Mouse (Mus musculus) embryonic stem cell, embryonic (primary cell): ENCODE measurements around the gene Gm45799.

Source experiments
- CTCF ChIA-PET, 4 experiments: fragments of 300-600 bp in 2 of 4; fragments of 350-600 bp in 2 of 4; sonication (Branson Sonifier 250); formaldehyde crosslinking; loops; one replicate each; lab custom pipeline; 2022; ENCODE audit warnings: inconsistent platforms in 2 of 4; lab: Charles Lee
- POLR2A ChIA-PET, 4 experiments: fragments of 300-600 bp in 2 of 4; fragments of 350-600 bp in 2 of 4; sonication (Branson Sonifier 250); formaldehyde crosslinking; loops; one replicate each; lab custom pipeline; 2022; ENCODE audit warnings: antibody characterized with exemption in 4 of 4, inconsistent platforms in 1 of 4; lab: Charles Lee

Gm45799 gene

DNA sequence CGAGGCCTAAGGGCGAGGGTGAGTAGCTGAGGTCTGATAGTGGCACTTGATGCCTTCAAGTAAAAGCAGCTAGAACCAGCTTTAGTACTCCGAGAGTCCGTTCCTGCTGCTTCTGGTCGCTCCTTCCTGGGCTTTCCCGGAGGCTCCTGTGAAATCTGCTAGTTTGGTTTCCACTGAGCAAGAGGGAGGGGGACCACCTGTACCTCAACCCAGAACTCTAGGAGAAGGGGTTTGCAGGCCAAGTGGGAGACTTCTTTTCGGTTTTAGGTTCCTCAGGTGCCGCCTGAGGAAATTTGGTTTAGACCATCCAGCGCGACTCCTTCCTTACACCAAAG is 6.6 kb upstream of the Gm45799 start:
- ChIA-PET CTCF (interaction anchor here in 2 of 4 experiments (1.1 to 1.6 kb wide), 2 partner anchors 17 to 93 kb away, joined by 3 to 16 read pairs; partner anchors contain the start of gene Dnhd1 (in 1 of the 2)), POLR2A (interaction anchor here in 3 of 4 experiments (0.6 to 3.1 kb wide), 22 partner anchors 9 to 1576 kb away, joined by 3 to 15 read pairs (median 5); partner anchors contain the start of genes Dnhd1 (in 2 of the 3), Smpd1 (in 2 of the 3), Tpp1 (in 2 of the 3) and Fam160a2 (in 1 of the 3))

- POLR2A ChIA-PET: interaction anchor here in 2 of 4 experiments (0.7 to 3.1 kb wide), 19 partner anchors 10 to 234 kb away, joined by 3 to 15 read pairs (median 5); partner anchors contain the start of genes Dnhd1 (in 2 of the 2), Smpd1 (in 2 of the 2), Tpp1 (in 2 of the 2) and Fam160a2 (in 1 of the 2)
- CTCF ChIA-PET: interaction anchor here in 2 of 4 experiments (0.9 to 1.6 kb wide), 3 partner anchors 16 to 92 kb away, joined by 3 to 16 read pairs (median 6); partner anchors contain the start of gene Dnhd1 (in 1 of the 2)
These were observed 6.0 kb upstream of the Gm45799 start for GRCm38 (mm10) chr7:105634272-105634920.

GRCm38 (mm10) chr7:105635726-105636125 is 4.6 kb upstream of the Gm45799 start:
- POLR2A ChIA-PET: interaction anchor here in 2 of 4 experiments (0.5 to 1.4 kb wide), 5 partner anchors 11 to 183 kb away, joined by 3 to 5 read pairs (median 3); partner anchors contain the start of gene Smpd1 (in 1 of the 2)
- CTCF ChIA-PET: interaction anchor here in 1 of 4 experiments (1.5 kb wide), 1 partner anchor 15 kb away, joined by 8 read pairs; the partner anchor contains the start of gene Dnhd1

DNA sequence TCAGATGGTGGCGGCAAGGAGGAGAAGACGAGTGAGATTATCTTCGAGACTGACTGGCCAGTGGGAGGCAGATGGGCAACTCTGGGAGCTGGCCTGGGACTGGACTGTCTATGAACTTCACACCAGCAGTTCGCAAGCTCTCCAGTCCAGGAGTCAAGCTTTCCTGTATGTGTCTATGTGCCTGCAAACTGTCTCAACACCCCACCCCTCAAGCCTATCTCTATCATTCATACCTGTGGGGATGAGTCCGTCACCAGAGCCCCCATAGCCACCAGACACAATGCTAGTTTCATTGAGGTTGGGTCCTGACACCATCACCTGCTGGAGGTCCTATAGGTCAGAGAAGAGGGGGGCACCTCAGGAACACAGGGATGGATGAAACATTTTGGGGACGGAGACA is 1.6 kb upstream of the Gm45799 start:
- ChIA-PET CTCF (interaction anchor here in 2 of 4 experiments (0.8 to 1.0 kb wide), 2 partner anchors 12 kb away, joined by 3 to 5 read pairs; partner anchors contain the start of gene Dnhd1 (in 2 of the 2)), POLR2A (interaction anchor here in 1 of 4 experiments (0.5 kb wide), 1 partner anchor 12 kb away, joined by 4 read pairs; the partner anchor contains the start of gene Dnhd1)

GRCm38 (mm10) chr7:105639304-105639703 is 1.0 kb upstream of the Gm45799 start:
- ChIA-PET CTCF (interaction anchor here in 1 of 4 experiments (1.0 kb wide), 1 partner anchor 11 kb away, joined by 5 read pairs; the partner anchor contains the start of gene Dnhd1), POLR2A (interaction anchor here in 2 of 4 experiments (1.3 to 3.9 kb wide), 3 partner anchors 11 to 172 kb away, joined by 3 to 67 read pairs (median 30); partner anchors contain the start of genes Dnhd1 (in 1 of the 2) and Mrpl17 (in 1 of the 2))

GRCm38 (mm10) chr7:105639756-105640155 is 596 bp upstream of the Gm45799 start, which contains the start of gene Timm10b:
Gene Timm10b, plus strand, starts transcription at chr7:105640056.
- POLR2A ChIA-PET: interaction anchor here in 3 of 4 experiments (0.9 to 3.9 kb wide), 30 partner anchors 9 to 240 kb away, joined by 3 to 67 read pairs (median 6); partner anchors contain the start of genes Dnhd1 (in 3 of the 3), Ilk (in 2 of the 3), Mrpl17 (in 2 of the 3) and Smpd1 (in 2 of the 3)
- CTCF ChIA-PET: interaction anchor here in 3 of 4 experiments (0.5 to 2.7 kb wide), 4 partner anchors 11 to 31 kb away, joined by 6 to 29 read pairs (median 11); partner anchors contain the start of gene Dnhd1 (in 3 of the 3)

GRCm38 (mm10) chr7:105640894-105641255 is 523 bp downstream of the Gm45799 start:
- ChIA-PET POLR2A (interaction anchor here in 3 of 4 experiments (0.8 to 3.9 kb wide), 36 partner anchors 8 to 241 kb away, joined by 3 to 67 read pairs (median 5); partner anchors contain the start of genes Dnhd1 (in 3 of the 3), Ilk (in 2 of the 3), Mrpl17 (in 2 of the 3) and Smpd1 (in 2 of the 3)), CTCF (interaction anchor here in 3 of 4 experiments (0.6 to 2.7 kb wide), 5 partner anchors 10 to 170 kb away, joined by 3 to 29 read pairs (median 6); partner anchors contain the start of genes Dnhd1 (in 3 of the 3) and Mrpl17 (in 1 of the 3))

GRCm38 (mm10) chr7:105641936-105642335 is 1.6 kb downstream of the Gm45799 start:
- ChIA-PET POLR2A (interaction anchor here in 3 of 4 experiments (0.7 to 3.9 kb wide), 11 partner anchors 8 to 168 kb away, joined by 3 to 67 read pairs (median 3); partner anchors contain the start of gene Dnhd1 (in 3 of the 3)), CTCF (interaction anchor here in 2 of 4 experiments (2.1 to 2.7 kb wide), 2 partner anchors 9 kb away, joined by 14 to 29 read pairs; partner anchors contain the start of gene Dnhd1 (in 2 of the 2))

GRCm38 (mm10) chr7:105650639-105651435 is 10.5 kb downstream of the Gm45799 start, which contains the start of gene Dnhd1:
Gene Dnhd1, plus strand, starts transcription at chr7:105650827.
- POLR2A ChIA-PET: interaction anchor here in 3 of 4 experiments (0.6 to 4.1 kb wide), 37 partner anchors 8 to 1432 kb away, joined by 3 to 67 read pairs (median 4); partner anchors contain the start of genes Arfip2 (in 3 of the 3), Gm45799 (in 3 of the 3), Timm10b (in 3 of the 3) and Ilk (in 2 of the 3)
- CTCF ChIA-PET: interaction anchor here (0.5 to 2.9 kb wide), 60 partner anchors 9 to 1432 kb away, joined by 3 to 29 read pairs (median 4); partner anchors contain the start of genes Arfip2 (in 3 of the 4), Gm45799 (in 3 of the 4), Timm10b (in 3 of the 4) and Taf10 (in 2 of the 4)

- ChIA-PET POLR2A (interaction anchor here in 2 of 4 experiments (0.5 to 0.7 kb wide), 3 partner anchors 37 to 94 kb away, joined by 3 to 4 read pairs (median 3); no protein-coding TSS in a partner anchor), CTCF (interaction anchor here in 3 of 4 experiments (0.6 to 1.9 kb wide), 4 partner anchors 24 to 35 kb away, joined by 3 to 7 read pairs (median 5); partner anchors contain the start of gene Dnhd1 (in 2 of the 3))
These were observed 45.3 kb downstream of the Gm45799 start for GRCm38 (mm10) chr7:105685541-105686197.

DNA sequence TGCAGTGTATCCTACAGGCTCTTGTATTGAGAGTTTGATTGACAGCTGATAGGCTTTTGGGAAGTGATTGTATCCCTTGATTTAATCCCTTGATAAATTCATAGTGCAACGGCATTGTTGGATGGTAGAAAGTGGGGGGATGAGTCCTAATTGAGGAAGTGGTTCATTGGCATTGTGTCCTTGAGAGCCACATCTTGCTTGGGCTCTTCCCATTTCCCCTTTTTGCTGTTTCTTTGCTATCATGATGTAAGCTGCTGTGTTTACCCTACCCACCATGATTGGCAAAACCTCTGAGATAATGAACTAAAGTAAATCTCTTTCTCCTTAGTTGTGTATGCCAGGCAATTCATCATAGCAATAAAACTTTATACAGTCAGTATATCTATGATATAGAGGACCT is 50.5 kb downstream of the Gm45799 start:
- ChIA-PET POLR2A (no interaction called here), CTCF (interaction anchor here in 1 of 4 experiments (0.6 kb wide), 1 partner anchor 143 kb away, joined by 10 read pairs; no protein-coding TSS in a partner anchor)

DNA sequence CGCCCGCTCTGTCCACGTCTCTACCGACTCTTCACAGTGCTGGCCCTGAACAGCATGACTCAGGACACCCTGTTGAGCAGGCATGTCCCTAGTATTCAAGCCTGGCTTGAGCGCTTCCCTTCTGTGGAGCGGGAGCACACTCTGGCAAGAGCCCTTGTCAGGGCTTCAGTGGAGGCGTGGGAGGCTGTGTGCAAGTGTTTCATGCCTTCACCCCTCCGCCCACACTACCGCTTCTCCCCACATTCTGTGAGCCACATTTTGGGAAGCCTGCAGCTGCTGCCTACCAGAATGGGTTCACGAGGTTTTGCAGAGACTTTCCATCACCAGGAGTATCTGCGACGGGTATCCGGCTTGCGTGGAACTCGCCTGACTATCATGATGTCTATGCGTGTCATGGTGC is 62.8 kb downstream of the Gm45799 start:
- CTCF ChIA-PET: no interaction called here
- POLR2A ChIA-PET: no interaction called here

DNA sequence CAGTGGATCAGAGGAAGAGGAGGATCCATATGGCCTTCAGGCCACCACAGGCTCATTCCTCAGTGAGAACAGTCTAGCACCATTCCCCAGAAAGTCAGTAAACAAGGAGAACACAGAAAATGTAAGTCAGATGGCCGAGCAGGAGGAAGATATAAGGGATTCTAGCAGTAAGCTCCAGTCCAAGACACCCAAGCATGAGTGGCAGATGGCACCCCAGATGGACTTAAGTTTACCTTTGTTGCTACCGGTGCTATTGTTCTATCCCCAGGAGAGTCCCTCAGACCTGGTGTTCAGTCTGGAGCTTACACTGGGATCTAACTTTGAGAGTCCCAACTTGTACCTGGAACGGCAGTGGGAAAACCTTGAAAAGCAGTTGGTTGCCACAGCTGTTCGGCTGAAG is 63.5 kb downstream of the Gm45799 start:
- ChIA-PET CTCF (interaction anchor here in 1 of 4 experiments (1.4 kb wide), 1 partner anchor 53 kb away, joined by 3 read pairs; the partner anchor contains the start of gene Dnhd1), POLR2A (no interaction called here)

DNA sequence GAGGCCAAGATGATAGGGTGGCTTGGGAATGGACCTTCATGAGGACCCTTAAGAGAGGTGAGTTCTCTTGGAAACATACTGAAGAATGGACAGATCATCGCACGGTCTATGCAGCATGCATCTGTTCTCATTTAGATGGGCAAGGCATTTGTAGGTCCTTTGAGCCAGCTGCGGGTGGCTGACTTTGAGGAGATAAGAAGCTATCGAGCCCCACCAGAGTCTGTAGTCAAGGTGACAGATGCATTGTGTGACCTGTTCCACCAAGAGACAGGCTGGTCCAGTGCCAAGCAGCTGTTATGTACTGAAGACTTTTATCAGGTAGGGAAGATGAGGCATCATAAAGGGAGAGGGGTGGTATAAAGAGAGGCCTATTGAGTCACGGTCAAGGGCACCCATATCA is 68.4 kb downstream of the Gm45799 start:
- CTCF ChIA-PET: interaction anchor here in 1 of 4 experiments (0.7 kb wide), 1 partner anchor 24 kb away, joined by 5 read pairs; no protein-coding TSS in a partner anchor
- POLR2A ChIA-PET: no interaction called here

DNA sequence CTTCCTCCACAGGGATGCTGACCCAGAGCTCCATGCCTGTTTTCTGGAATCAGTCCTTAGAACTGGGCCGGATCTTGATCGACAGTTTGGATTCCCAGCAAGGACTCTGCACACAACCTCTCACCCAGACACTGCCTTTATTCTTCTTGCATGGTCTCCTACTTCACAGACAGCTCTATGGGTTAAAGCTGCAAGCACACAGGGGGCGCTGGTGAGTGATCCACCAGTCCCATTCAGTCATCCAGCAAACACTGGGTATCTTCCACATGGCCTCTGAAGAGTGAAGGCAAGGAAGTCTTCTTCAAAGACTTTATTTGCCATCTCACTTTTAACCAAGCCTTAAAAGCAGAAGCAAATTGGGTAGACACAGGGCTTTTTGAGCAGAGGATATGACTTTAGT is 75.0 kb downstream of the Gm45799 start:
- CTCF ChIA-PET: interaction anchor here in 2 of 4 experiments (0.7 to 1.0 kb wide), 3 partner anchors 14 to 92 kb away, joined by 3 read pairs; no protein-coding TSS in a partner anchor
- POLR2A ChIA-PET: interaction anchor here in 2 of 4 experiments (0.6 to 1.4 kb wide), 2 partner anchors 95 to 379 kb away, joined by 3 to 5 read pairs; partner anchors contain the start of gene Mrpl17 (in 1 of the 2)

GRCm38 (mm10) chr7:105721916-105722315 is 81.6 kb downstream of the Gm45799 start:
- CTCF ChIA-PET: interaction anchor here in 1 of 4 experiments (1.6 kb wide), 1 partner anchor 71 kb away, joined by 6 read pairs; the partner anchor contains the start of gene Dnhd1
- POLR2A ChIA-PET: interaction anchor here in 2 of 4 experiments (0.5 to 1.0 kb wide), 2 partner anchors 86 to 88 kb away, joined by 3 to 5 read pairs; no protein-coding TSS in a partner anchor
